Mouse (Mus musculus) bone marrow, adult 2 months (tissue): ENCODE results near the gene Tuba1a.

Source experiments
- CTCF ChIP-seq: fragments of 200-500 bp; IDR thresholded peaks from 2 replicates; pipeline ENCODE4 v1.5.1; 2011; ENCODE audit warnings: low read length, control low read depth; ENCODE audit not compliant: control insufficient read depth, insufficient read depth
- POLR2A ChIP-seq: fragments of 200-500 bp; IDR thresholded peaks from 2 replicates; pipeline ENCODE4 v1.6.1; 2011; ENCODE audit warnings: low read depth, mild to moderate bottlenecking, control low read depth, low read length, borderline replicate concordance; ENCODE audit not compliant: control insufficient read depth

- TF ChIP-seq CTCF (no peak), POLR2A (no peak)
Observed at GRCm38 (mm10) chr15:98980012-98980614, 26.6 kb upstream of the Tuba1a start.
